Mouse (Mus musculus) lung, postnatal 0 days (tissue): ENCODE measurements around the gene Fyn. TPM values are rescaled to one million over a fixed set of nuclear protein-coding genes. Genes with fewer than 3 reads are reported as not detected.

ENCODE experiments used
- ATAC-seq: fragments of 200-750 bp; cut with Nextera tagmentation; 2 replicates; pipeline ENCODE4 v1.8.0; 2017; ENCODE audit warnings: moderate library complexity
- DNase-seq: peaks from one replicate; pipeline ENCODE4 v3.0.0-alpha.2; 2016; ENCODE audit warnings: low spot score
- H3K27ac ChIP-seq: fragments of 300-500 bp; sonication (generic); 2 replicates; pipeline ENCODE4 v1.5.1; 2014; ENCODE audit warnings: antibody characterized with exemption, mild to moderate bottlenecking, low read length, mixed read lengths
- H3K27me3 ChIP-seq: fragments of 300-500 bp; sonication (generic); replicated peaks from 2 replicates; pipeline ENCODE4 v1.6.1; 2014; ENCODE audit warnings: low read length, mixed read lengths; ENCODE audit not compliant: insufficient read depth
- H3K36me3 ChIP-seq: fragments of 300-500 bp; sonication (generic); 2 replicates; pipeline ENCODE4 v1.6.1; 2014; ENCODE audit warnings: low read length, mixed read lengths; ENCODE audit not compliant: insufficient read depth
- H3K4me1 ChIP-seq: fragments of 300-500 bp; sonication (generic); 2 replicates; pipeline ENCODE4 v1.6.1; 2014; ENCODE audit warnings: antibody characterized with exemption, low read depth, low read length, mixed read lengths; ENCODE audit not compliant: insufficient read depth
- H3K4me2 ChIP-seq: fragments of 300-500 bp; sonication (generic); replicated peaks from 2 replicates; pipeline ENCODE4 v1.6.1; 2014; ENCODE audit warnings: low read depth, mild to moderate bottlenecking, low read length, moderate library complexity, mixed read lengths
- H3K4me3 ChIP-seq: fragments of 300-500 bp; sonication (generic); 2 replicates; pipeline ENCODE4 v1.5.1; 2014; ENCODE audit warnings: low read depth, low read length
- H3K9ac ChIP-seq: fragments of 300-500 bp; sonication (generic); replicated peaks from 2 replicates; pipeline ENCODE4 v1.6.1; 2014; ENCODE audit warnings: low read depth, mild to moderate bottlenecking
- H3K9me3 ChIP-seq: fragments of 300-500 bp; sonication (generic); 2 replicates; pipeline ENCODE4 v1.6.1; 2016; ENCODE audit warnings: low read length, mixed read lengths
- CTCF ChIP-seq: IDR thresholded peaks from 2 replicates; pipeline ENCODE4 v1.5.1; 2016; ENCODE audit warnings: antibody characterized with exemption, mild to moderate bottlenecking
- EP300 ChIP-seq: IDR thresholded peaks from 2 replicates; pipeline ENCODE4 v1.6.1; 2016; ENCODE audit warnings: antibody characterized with exemption, mild to moderate bottlenecking, control low read depth
- WGBS: fragments of 180-500 bp; shearing (Covaris S2); extraction: QIAGEN DNeasy Blood & Tissue Kit; methylation state at CpG from one replicate; pipeline ENCODE4 v1.1.7; 2014; 5-methylcytosine and 5-hydroxymethylcytosine counted together
- polyA plus RNA-seq: library from polyadenylated mRNA; unstranded; fragments of >200 nt; fragmentation: Nextera tagmentation; extraction: Ambion mirVana; gene quantifications from 2 replicates; pipeline ENCODE4 v1.2.1, GENCODE M21; 2015

Gene Fyn
- polyA plus RNA-seq, 1 experiment from 2014 or later: 23.0 TPM

GRCm38 (mm10) chr10:39441636-39442035 lies 73.0 kb downstream of the Fyn start:
- Histone ChIP-seq H3K4me2 (no peak overlapping the region), H3K4me3 (no peak overlapping the region), H3K9ac (no peak overlapping the region), H3K27me3 (no peaks in the 10 kb centered on the region), H3K27ac (no peak overlapping the region), H3K9me3 (no peaks in the 10 kb centered on the region), H3K4me1 (no peaks in the 10 kb centered on the region), H3K36me3 (no peaks in the 10 kb centered on the region)
- no peak for ATAC-seq
- TF ChIP-seq EP300 (no peak), CTCF (peak; percentile 30; the same call in 1 of the 2 replicates)
- no peak for DNase-seq

- DNase-seq (peak; percentile 17), ATAC-seq (peak; percentile 9; the same call in 1 of the 2 replicates)
- WGBS: 35% methylated on average over 2 of the region's 2 CpGs
- no peak overlapping the region for H3K4me3 ChIP-seq
- no peak overlapping the region for H3K27ac ChIP-seq
- no peak overlapping the region for H3K9ac ChIP-seq
- H3K9me3 ChIP-seq: no peaks in the 10 kb centered on the region
- H3K27me3 ChIP-seq: no peaks in the 10 kb centered on the region
- TF ChIP-seq CTCF: no peak
- no peak for TF ChIP-seq EP300
- no peaks in the 10 kb centered on the region for H3K4me1 ChIP-seq
- no peaks in the 10 kb centered on the region for H3K36me3 ChIP-seq
- no peak overlapping the region for H3K4me2 ChIP-seq
Observed at GRCm38 (mm10) chr10:39443122-39443521, 74.5 kb downstream of the Fyn start.

GRCm38 (mm10) chr10:39443947-39444346 lies 75.3 kb downstream of the Fyn start:
- Histone ChIP-seq H3K4me2 (no peak overlapping the region), H3K9me3 (no peaks in the 10 kb centered on the region), H3K27me3 (no peaks in the 10 kb centered on the region), H3K36me3 (no peaks in the 10 kb centered on the region), H3K27ac (no peak overlapping the region), H3K9ac (no peak overlapping the region), H3K4me3 (no peak overlapping the region), H3K4me1 (no peaks in the 10 kb centered on the region)
- ATAC-seq: no peak
- peak; percentile 32 for DNase-seq
- TF ChIP-seq EP300 (no peak), CTCF (peak; percentile 58)

- no peak overlapping the region for H3K27ac ChIP-seq
- no peaks in the 10 kb centered on the region for H3K27me3 ChIP-seq
- no peak overlapping the region for H3K4me3 ChIP-seq
- DNase-seq: no peak
- TF ChIP-seq CTCF (no peak), EP300 (no peak)
- H3K36me3 ChIP-seq: no peaks in the 10 kb centered on the region
- H3K4me2 ChIP-seq: no peak overlapping the region
- no peaks in the 10 kb centered on the region; the same call in 1 of the 2 replicates for H3K4me1 ChIP-seq
- no peak for ATAC-seq
- H3K9ac ChIP-seq: no peak overlapping the region
- no peaks in the 10 kb centered on the region for H3K9me3 ChIP-seq
- 81% methylated on average over 11 of the region's 11 CpGs for WGBS
Observed at GRCm38 (mm10) chr10:39445870-39446269, 77.2 kb downstream of the Fyn start.

GRCm38 (mm10) chr10:39446706-39447105 lies 78.1 kb downstream of the Fyn start:
- Histone ChIP-seq H3K36me3 (no peaks in the 10 kb centered on the region), H3K9me3 (no peaks in the 10 kb centered on the region), H3K9ac (no peak overlapping the region), H3K27me3 (no peaks in the 10 kb centered on the region), H3K4me1 (no peaks in the 10 kb centered on the region; the same call in 1 of the 2 replicates), H3K4me2 (no peak overlapping the region), H3K27ac (no peak overlapping the region), H3K4me3 (no peak overlapping the region)
- no peak for DNase-seq
- TF ChIP-seq CTCF (no peak), EP300 (no peak)
- ATAC-seq: no peak
- WGBS: 94% methylated on average over 5 of the region's 5 CpGs

- Histone ChIP-seq H3K9ac (no peak overlapping the region), H3K9me3 (no peaks in the 10 kb centered on the region), H3K4me1 (no peaks in the 10 kb centered on the region; the same call in 1 of the 2 replicates), H3K27me3 (no peaks in the 10 kb centered on the region), H3K4me3 (no peak overlapping the region), H3K27ac (no peak overlapping the region), H3K4me2 (no peak overlapping the region), H3K36me3 (no peaks in the 10 kb centered on the region)
- no peak for TF ChIP-seq CTCF
- no peak for TF ChIP-seq EP300
- peak; percentile 27; the same call in 1 of the 2 replicates for ATAC-seq
- 43% methylated on average over 4 of the region's 4 CpGs for WGBS
- no peak for DNase-seq
Observed at GRCm38 (mm10) chr10:39449179-39449578, 80.5 kb downstream of the Fyn start.

GRCm38 (mm10) chr10:39450356-39450755 lies 81.7 kb downstream of the Fyn start:
- Histone ChIP-seq H3K9ac (no peak overlapping the region), H3K4me1 (no peaks in the 10 kb centered on the region; the same call in 1 of the 2 replicates), H3K4me2 (no peak overlapping the region), H3K36me3 (no peaks in the 10 kb centered on the region), H3K4me3 (no peak overlapping the region), H3K27ac (peak overlapping the region; percentile 73), H3K9me3 (no peaks in the 10 kb centered on the region), H3K27me3 (no peaks in the 10 kb centered on the region)
- TF ChIP-seq CTCF (no peak), EP300 (no peak)
- no peak for DNase-seq
- WGBS: 60% methylated on average over 8 of the region's 8 CpGs
- no peak for ATAC-seq
